Mouse (Mus musculus): ENCODE results near the gene Pex3. TPM values are rescaled to one million over a fixed set of nuclear protein-coding genes. Genes with fewer than 3 reads are reported as not detected.
"Not testable (repeated sequence)": the region's sequence is repeated elsewhere in the genome, so short reads cannot be mapped to it uniquely, and the experiment has no call there.

The Pex3 gene
- polyA plus RNA-seq, 1 experiment, result 10.6 TPM

DNA sequence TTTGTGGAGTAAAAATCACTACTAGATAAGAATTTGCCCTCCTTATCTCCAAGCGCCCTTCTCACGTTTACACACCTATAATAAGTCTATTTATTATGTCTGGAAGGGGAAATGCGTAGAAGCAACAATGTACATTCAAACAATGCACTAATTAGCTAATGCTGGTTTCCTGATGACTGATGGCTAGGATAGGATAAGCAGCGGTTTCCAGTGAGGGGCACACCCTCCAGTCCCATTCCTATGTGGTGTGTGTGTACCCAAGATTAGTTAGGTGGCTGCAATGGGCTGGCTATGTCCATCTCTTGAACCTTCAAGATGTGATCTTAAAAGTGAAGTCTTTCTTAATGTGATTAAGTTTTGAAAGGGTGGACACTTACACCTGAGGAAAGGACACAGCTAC lies 31.1 kb downstream of the Pex3 start:
- no peaks in the 10 kb centered on the region for H3K27me3 ChIP-seq (ENCODE audit: control insufficient read depth, insufficient read depth, insufficient read length)
- no peak overlapping the region for H3ac ChIP-seq (ENCODE audit: control insufficient read depth, insufficient read length)
- H3K79me2 ChIP-seq (ENCODE audit: control insufficient read depth, insufficient read depth), result no peaks in the 10 kb centered on the region
- no peak overlapping the region for H3K4me3 ChIP-seq
- TF ChIP-seq TCF3 (IDR thresholded peaks at IDR 0.05; ENCODE audit: insufficient read length, low read depth) (no peak), CEBPB (IDR thresholded peaks at IDR 0.05; ENCODE audit: insufficient read depth, poor library complexity, severe bottlenecking) (no peak), SRF (IDR thresholded peaks at IDR 0.05; ENCODE audit: control insufficient read depth, insufficient read length, low read depth) (no peak), REST (IDR thresholded peaks at IDR 0.05; ENCODE audit: insufficient read depth, insufficient read length) (no peak), TCF12 (IDR thresholded peaks at IDR 0.05; ENCODE audit: insufficient read depth, poor library complexity, severe bottlenecking) (no peak), MAX (IDR thresholded peaks at IDR 0.05; ENCODE audit: low read depth) (no peak), E2F4 (IDR thresholded peaks at IDR 0.05; ENCODE audit: insufficient read depth) (no peak), MYOD1 (IDR thresholded peaks at IDR 0.05; ENCODE audit: control insufficient read depth in 1 of 3, insufficient read length in 2 of 3, low read depth in 2 of 3) (no peak), POLR2AphosphoS2 (IDR thresholded peaks at IDR 0.05; ENCODE audit: insufficient read length, low read depth) (no peak), POLR2A (IDR thresholded peaks at IDR 0.05; ENCODE audit: insufficient read length, low read depth) (no peak)
- no peak overlapping the region for H3K4me2 ChIP-seq (ENCODE audit: low read depth)
- H3K36me3 ChIP-seq (ENCODE audit: control insufficient read depth, insufficient read depth), result peaks cover 15% of the 10 kb centered on the region

- Histone ChIP-seq H3K36me3 (ENCODE audit: control insufficient read depth, insufficient read depth) (no peaks in the 10 kb centered on the region), H3K4me3 (no peak overlapping the region), H3ac (ENCODE audit: control insufficient read depth, insufficient read length) (no peak overlapping the region), H3K27me3 (ENCODE audit: control insufficient read depth, insufficient read depth, insufficient read length) (no peaks in the 10 kb centered on the region), H3K79me2 (ENCODE audit: control insufficient read depth, insufficient read depth) (no peaks in the 10 kb centered on the region), H3K4me2 (ENCODE audit: low read depth) (no peak overlapping the region)
- TF ChIP-seq REST (IDR thresholded peaks at IDR 0.05; ENCODE audit: insufficient read depth, insufficient read length) (no peak), E2F4 (IDR thresholded peaks at IDR 0.05; ENCODE audit: insufficient read depth) (no peak), TCF3 (IDR thresholded peaks at IDR 0.05; ENCODE audit: insufficient read length, low read depth) (no peak), USF1 (IDR thresholded peaks at IDR 0.05; ENCODE audit: low read depth) (no peak), POLR2A (IDR thresholded peaks at IDR 0.05; ENCODE audit: insufficient read length, low read depth) (no peak), MYOD1 (IDR thresholded peaks at IDR 0.05; ENCODE audit: control insufficient read depth in 1 of 3, insufficient read length in 2 of 3, low read depth in 2 of 3) (no peak), TCF12 (IDR thresholded peaks at IDR 0.05; ENCODE audit: insufficient read depth, poor library complexity, severe bottlenecking) (no peak), MYOG (IDR thresholded peaks at IDR 0.05; ENCODE audit: control insufficient read depth in 1 of 3, insufficient read depth in 1 of 3, insufficient read length in 2 of 3, low read depth in 2 of 3) (no peak), MAX (IDR thresholded peaks at IDR 0.05; ENCODE audit: low read depth) (no peak), SRF (IDR thresholded peaks at IDR 0.05; ENCODE audit: control insufficient read depth, insufficient read length, low read depth) (no peak), CEBPB (IDR thresholded peaks at IDR 0.05; ENCODE audit: insufficient read depth, poor library complexity, severe bottlenecking) (no peak), POLR2AphosphoS2 (IDR thresholded peaks at IDR 0.05; ENCODE audit: insufficient read length, low read depth) (no peak)
Measured at GRCm38 (mm10) chr10:13502371-13502770, 50.6 kb downstream of the Pex3 start.

DNA sequence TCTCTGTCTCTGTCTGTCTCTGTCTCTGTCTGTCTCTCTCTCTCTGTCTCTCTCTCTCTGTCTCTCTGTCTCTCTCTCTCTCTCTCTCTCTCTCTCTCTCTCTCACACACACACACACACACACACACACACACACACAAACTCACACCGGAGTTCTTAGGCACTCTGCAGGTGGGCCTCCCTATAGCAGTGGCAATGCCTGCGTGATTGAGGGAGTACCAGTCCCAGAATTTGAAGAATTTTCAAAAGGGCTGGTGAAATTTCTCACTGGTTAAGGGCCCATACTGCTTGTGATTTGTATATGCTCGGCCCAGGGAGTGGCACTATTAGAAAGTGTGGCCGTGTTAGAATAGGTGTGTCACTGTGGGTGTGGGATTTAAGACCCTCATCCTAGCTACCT lies 51.4 kb downstream of the Pex3 start:
- Histone ChIP-seq H3K4me2 (ENCODE audit: low read depth) (peak overlapping the region; percentile 66), H3K4me3 (peak overlapping the region; percentile 26)
- not testable (repeated sequence) for H3ac ChIP-seq (ENCODE audit: control insufficient read depth, insufficient read length); H3K27me3 ChIP-seq (ENCODE audit: control insufficient read depth, insufficient read depth, insufficient read length); H3K36me3 ChIP-seq (ENCODE audit: control insufficient read depth, insufficient read depth); H3K79me2 ChIP-seq (ENCODE audit: control insufficient read depth, insufficient read depth)

GRCm38 (mm10) chr10:13500938-13501496 lies 51.9 kb downstream of the Pex3 start:
- Histone ChIP-seq H3ac (ENCODE audit: control insufficient read depth, insufficient read length) (no peak overlapping the region), H3K79me2 (ENCODE audit: control insufficient read depth, insufficient read depth) (no peaks in the 10 kb centered on the region), H3K27me3 (ENCODE audit: control insufficient read depth, insufficient read depth, insufficient read length) (peaks cover 9% of the 10 kb centered on the region), H3K36me3 (ENCODE audit: control insufficient read depth, insufficient read depth) (no peaks in the 10 kb centered on the region), H3K4me3 (peak overlapping the region; percentile 26), H3K4me2 (ENCODE audit: low read depth) (peak overlapping the region; percentile 66)
- TF ChIP-seq TCF3 (IDR thresholded peaks at IDR 0.05; ENCODE audit: insufficient read length, low read depth) (no peak), POLR2A (IDR thresholded peaks at IDR 0.05; ENCODE audit: insufficient read length, low read depth) (peak; percentile 9), MAX (IDR thresholded peaks at IDR 0.05; ENCODE audit: low read depth) (no peak), USF1 (IDR thresholded peaks at IDR 0.05; ENCODE audit: low read depth) (peak; percentile 53), MYOD1 (IDR thresholded peaks at IDR 0.05; ENCODE audit: control insufficient read depth in 1 of 3, insufficient read length in 2 of 3, low read depth in 2 of 3) (no peak), E2F4 (IDR thresholded peaks at IDR 0.05; ENCODE audit: insufficient read depth) (no peak), TCF12 (IDR thresholded peaks at IDR 0.05; ENCODE audit: insufficient read depth, poor library complexity, severe bottlenecking) (no peak), CEBPB (IDR thresholded peaks at IDR 0.05; ENCODE audit: insufficient read depth, poor library complexity, severe bottlenecking) (no peak), REST (IDR thresholded peaks at IDR 0.05; ENCODE audit: insufficient read depth, insufficient read length) (no peak), MYOG (IDR thresholded peaks at IDR 0.05; ENCODE audit: control insufficient read depth in 1 of 3, insufficient read depth in 1 of 3, insufficient read length in 2 of 3, low read depth in 2 of 3) (no peak), SRF (IDR thresholded peaks at IDR 0.05; ENCODE audit: control insufficient read depth, insufficient read length, low read depth) (no peak), POLR2AphosphoS2 (IDR thresholded peaks at IDR 0.05; ENCODE audit: insufficient read length, low read depth) (no peak)

GRCm38 (mm10) chr10:13500473-13500872 lies 52.5 kb downstream of the Pex3 start:
- H3K4me2 ChIP-seq (ENCODE audit: low read depth), result peak overlapping the region; percentile 66
- no peaks in the 10 kb centered on the region for H3K36me3 ChIP-seq (ENCODE audit: control insufficient read depth, insufficient read depth)
- H3K27me3 ChIP-seq (ENCODE audit: control insufficient read depth, insufficient read depth, insufficient read length), result peaks cover 9% of the 10 kb centered on the region
- TF ChIP-seq CEBPB (IDR thresholded peaks at IDR 0.05; ENCODE audit: insufficient read depth, poor library complexity, severe bottlenecking), result no peak
- H3K4me3 ChIP-seq, result peak overlapping the region; percentile 26
- H3ac ChIP-seq (ENCODE audit: control insufficient read depth, insufficient read length), result no peak overlapping the region
- H3K79me2 ChIP-seq (ENCODE audit: control insufficient read depth, insufficient read depth), result no peaks in the 10 kb centered on the region
